Mouse (Mus musculus) stomach, embryonic 16.5 days (tissue): ENCODE results near the gene Agpat4. TPM values are rescaled to one million over a fixed set of nuclear protein-coding genes. Genes with fewer than 3 reads are reported as not detected.

Experiments used
- ATAC-seq: fragments of 200-750 bp; cut with Nextera tagmentation; 2 replicates; pipeline ENCODE4 v1.8.0; 2017; ENCODE audit warnings: moderate number of reproducible peaks, moderate TSS enrichment; ENCODE audit not compliant: insufficient read depth, low FRiP score
- H3K27ac ChIP-seq: fragments of 300-500 bp; sonication (generic); 2 replicates; pipeline ENCODE4 v1.5.1; 2014; ENCODE audit warnings: low read length
- H3K27me3 ChIP-seq: fragments of 300-500 bp; sonication (generic); 2 replicates; pipeline ENCODE4 v1.6.1; 2014; ENCODE audit warnings: low read length, control low read depth, mixed read lengths; ENCODE audit not compliant: control insufficient read depth, insufficient read depth
- H3K36me3 ChIP-seq: fragments of 300-500 bp; sonication (generic); 2 replicates; pipeline ENCODE4 v1.6.1; 2014; ENCODE audit warnings: low read length; ENCODE audit not compliant: control insufficient read depth, insufficient read depth
- H3K4me1 ChIP-seq: fragments of 300-500 bp; sonication (generic); 2 replicates; pipeline ENCODE4 v1.6.1; 2014; ENCODE audit warnings: low read length, control low read depth, mixed read lengths; ENCODE audit not compliant: control insufficient read depth, insufficient read depth
- H3K4me2 ChIP-seq: fragments of 300-500 bp; sonication (generic); 2 replicates; pipeline ENCODE4 v1.6.1; 2014; ENCODE audit warnings: low read depth, low read length, mixed read lengths
- H3K4me3 ChIP-seq: fragments of 300-500 bp; sonication (generic); replicated peaks from 2 replicates; pipeline ENCODE4 v1.5.1; 2014; ENCODE audit warnings: mild to moderate bottlenecking, low read length
- H3K9ac ChIP-seq: fragments of 300-500 bp; sonication (generic); 2 replicates; pipeline ENCODE4 v1.6.1; 2014; ENCODE audit warnings: low read length
- H3K9me3 ChIP-seq: fragments of 300-500 bp; sonication (generic); replicated peaks from 2 replicates; pipeline ENCODE4 v1.6.1; 2016; ENCODE audit warnings: low read length, control low read depth; ENCODE audit not compliant: control insufficient read depth
- WGBS: fragments of 180-500 bp; shearing (Covaris S2); extraction: QIAGEN DNeasy Blood & Tissue Kit; methylation state at CpG from one replicate; pipeline ENCODE4 v1.1.7; 2014; 5-methylcytosine and 5-hydroxymethylcytosine counted together
- polyA plus RNA-seq: library from polyadenylated mRNA; unstranded; fragments of >200 nt; fragmentation: Nextera tagmentation; extraction: Ambion mirVana; gene quantifications from 2 replicates; pipeline ENCODE4 v1.2.1, GENCODE M21; 2015

Agpat4 gene
- polyA plus RNA-seq, 1 experiment from 2014 or later: 34.5 TPM

DNA sequence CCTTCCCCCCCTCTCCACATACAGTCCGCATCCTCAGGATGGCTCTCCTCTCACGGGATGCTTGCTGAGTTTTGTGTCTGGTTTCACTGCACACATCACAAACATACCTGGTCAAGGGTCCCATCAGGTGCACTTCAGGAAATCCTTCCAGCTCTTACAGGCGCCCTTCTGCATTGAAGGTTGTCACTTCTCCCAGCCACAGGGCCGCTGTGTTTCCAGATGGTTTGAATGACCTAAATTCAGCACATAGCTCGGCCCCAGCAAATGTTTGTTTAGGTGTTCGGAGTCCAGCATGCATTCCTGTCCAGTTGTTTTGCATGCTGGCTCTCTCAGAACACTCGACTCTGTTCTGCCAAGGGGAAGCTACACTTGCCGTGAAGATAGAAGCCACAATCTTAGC is 65.8 kb downstream of the Agpat4 start:
- no peaks in the 10 kb centered on the region for H3K9me3 ChIP-seq
- no peak overlapping the region for H3K4me2 ChIP-seq
- H3K27ac ChIP-seq: no peak overlapping the region
- no peak overlapping the region for H3K9ac ChIP-seq
- H3K36me3 ChIP-seq: no peaks in the 10 kb centered on the region
- WGBS: 63% methylated on average over 8 of the region's 8 CpGs
- no peaks in the 10 kb centered on the region for H3K4me1 ChIP-seq
- H3K27me3 ChIP-seq: no peaks in the 10 kb centered on the region
- ATAC-seq: no peak
- no peak overlapping the region for H3K4me3 ChIP-seq

DNA sequence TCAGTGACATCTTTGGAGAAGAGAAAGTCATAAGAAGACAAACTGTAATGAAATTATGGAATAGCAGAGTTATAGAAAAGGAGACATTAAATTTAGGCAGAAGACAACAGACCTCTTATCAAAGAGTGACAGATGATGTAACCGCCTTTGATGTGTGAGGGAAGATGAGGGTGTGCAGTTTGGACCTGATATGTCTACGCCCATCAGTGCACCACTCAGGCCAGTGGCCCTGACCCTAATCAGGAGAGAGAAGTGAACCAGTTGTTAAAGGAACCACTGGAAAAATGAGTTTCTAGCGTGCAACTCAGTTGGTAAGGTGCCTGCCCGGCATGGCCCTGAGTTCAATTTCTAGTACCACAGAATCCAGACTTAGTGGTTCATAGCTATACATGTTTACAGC is 67.4 kb downstream of the Agpat4 start:
- no peak overlapping the region for H3K4me2 ChIP-seq
- no peak overlapping the region for H3K9ac ChIP-seq
- no peak for ATAC-seq
- no peak overlapping the region for H3K27ac ChIP-seq
- no peak overlapping the region for H3K4me3 ChIP-seq
- no peaks in the 10 kb centered on the region for H3K36me3 ChIP-seq
- no peaks in the 10 kb centered on the region for H3K27me3 ChIP-seq
- no peaks in the 10 kb centered on the region for H3K9me3 ChIP-seq
- 93% methylated on average over 4 of the region's 4 CpGs for WGBS
- H3K4me1 ChIP-seq: no peaks in the 10 kb centered on the region

DNA sequence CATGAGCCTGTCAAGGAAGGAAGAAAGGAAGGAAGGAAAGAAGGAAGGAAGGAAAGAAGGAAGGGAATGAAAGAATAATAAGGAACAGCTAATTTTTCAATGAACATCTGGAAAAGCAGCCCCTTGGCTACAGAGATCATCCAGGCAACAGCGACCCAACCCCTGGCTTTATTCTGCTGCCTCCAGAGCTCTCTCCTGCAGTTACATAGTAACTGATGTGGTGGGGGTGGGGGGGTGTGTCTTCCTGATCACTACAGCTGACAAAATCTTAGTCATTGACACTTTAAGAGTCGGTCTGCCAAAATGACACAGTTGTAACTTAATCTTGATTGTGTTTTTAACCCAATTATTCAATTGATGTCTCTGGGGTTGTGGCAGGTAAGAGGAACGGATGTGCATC is 67.8 kb downstream of the Agpat4 start:
- Histone ChIP-seq H3K27ac (no peak overlapping the region), H3K4me2 (no peak overlapping the region), H3K4me3 (no peak overlapping the region), H3K9me3 (no peaks in the 10 kb centered on the region), H3K4me1 (no peaks in the 10 kb centered on the region), H3K9ac (no peak overlapping the region), H3K27me3 (no peaks in the 10 kb centered on the region), H3K36me3 (no peaks in the 10 kb centered on the region)
- 72% methylated on average over 3 of the region's 3 CpGs for WGBS
- ATAC-seq: no peak

DNA sequence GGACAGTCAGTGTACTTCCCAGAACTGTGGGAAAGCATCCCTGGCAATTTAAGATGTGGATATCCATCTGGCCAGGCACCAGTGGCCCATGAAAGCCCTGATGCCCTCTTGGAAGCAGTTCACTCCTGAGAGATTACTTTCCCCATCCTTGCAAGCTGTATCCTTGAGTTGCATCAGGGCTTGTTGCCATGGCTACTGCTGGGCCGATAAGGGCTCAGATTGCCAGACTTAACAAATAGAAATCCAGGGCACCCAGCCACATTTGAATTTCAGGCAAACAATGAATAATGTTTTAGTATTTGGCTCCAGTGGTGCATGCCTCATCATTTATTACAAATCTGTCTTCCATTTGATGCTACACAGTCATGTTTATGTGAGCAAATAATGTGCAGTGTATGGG is 69.3 kb downstream of the Agpat4 start:
- no peaks in the 10 kb centered on the region for H3K36me3 ChIP-seq
- no peak overlapping the region for H3K27ac ChIP-seq
- H3K27me3 ChIP-seq: no peaks in the 10 kb centered on the region
- no peaks in the 10 kb centered on the region for H3K9me3 ChIP-seq
- 23% methylated on average over 1 of the region's 1 CpGs for WGBS
- no peaks in the 10 kb centered on the region for H3K4me1 ChIP-seq
- no peak overlapping the region for H3K9ac ChIP-seq
- no peak for ATAC-seq
- H3K4me2 ChIP-seq: no peak overlapping the region
- H3K4me3 ChIP-seq: no peak overlapping the region

DNA sequence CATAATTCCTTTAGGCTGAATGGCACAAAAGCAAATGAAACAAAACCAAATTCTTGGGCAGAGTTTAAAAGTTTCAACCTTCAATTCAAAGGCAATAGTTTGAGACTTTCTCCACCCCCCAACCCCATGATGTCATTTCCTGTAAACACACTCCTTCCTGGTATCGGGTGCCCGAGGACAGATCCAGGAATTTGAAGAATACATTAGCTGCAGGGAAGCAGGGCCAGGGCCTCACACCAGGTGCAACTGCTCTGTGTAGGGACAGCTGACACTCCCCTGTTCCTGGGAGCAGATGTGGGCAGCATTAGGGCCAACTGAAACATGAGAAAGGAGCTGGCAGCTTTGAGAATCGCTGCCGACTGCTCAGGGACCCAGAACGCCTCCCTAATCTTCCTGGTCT is 76.6 kb downstream of the Agpat4 start:
- no peaks in the 10 kb centered on the region for H3K9me3 ChIP-seq
- no peaks in the 10 kb centered on the region for H3K27me3 ChIP-seq
- peak overlapping the region; percentile 84 for H3K27ac ChIP-seq
- 9% methylated on average over 5 of the region's 5 CpGs for WGBS
- peaks cover 10% of the 10 kb centered on the region; the same call in 1 of the 2 replicates for H3K4me1 ChIP-seq
- H3K9ac ChIP-seq: peak overlapping the region; percentile 36; the same call in 1 of the 2 replicates
- ATAC-seq: peak; percentile 61; the same call in 1 of the 2 replicates
- no peaks in the 10 kb centered on the region for H3K36me3 ChIP-seq
- peak overlapping the region; percentile 28 for H3K4me2 ChIP-seq
- no peak overlapping the region for H3K4me3 ChIP-seq

DNA sequence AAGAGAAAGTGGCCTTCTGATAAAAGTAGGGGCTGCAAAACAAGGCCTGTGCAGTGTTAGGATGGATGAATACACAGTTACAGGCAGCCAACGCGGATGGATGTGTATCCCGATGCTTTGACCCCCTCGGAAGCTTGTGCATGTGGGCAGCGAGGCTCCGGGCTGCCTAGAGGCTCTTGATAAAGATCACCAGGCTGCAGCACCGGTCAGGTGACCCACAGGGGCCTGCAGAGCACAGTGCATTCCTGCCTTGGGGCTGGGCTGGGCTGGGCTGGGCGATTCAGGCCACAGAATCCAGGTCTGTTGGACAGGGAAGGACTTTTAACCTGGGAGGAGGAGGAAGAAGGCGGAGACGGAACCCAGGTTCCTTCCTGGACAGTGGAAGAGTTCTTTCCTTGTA is 77.1 kb downstream of the Agpat4 start:
- Histone ChIP-seq H3K36me3 (no peaks in the 10 kb centered on the region), H3K27me3 (no peaks in the 10 kb centered on the region), H3K4me2 (peak overlapping the region; percentile 28), H3K4me3 (no peak overlapping the region), H3K9me3 (no peaks in the 10 kb centered on the region), H3K4me1 (peaks cover 11% of the 10 kb centered on the region; the same call in 1 of the 2 replicates), H3K27ac (peak overlapping the region; percentile 84), H3K9ac (peak overlapping the region; percentile 36; the same call in 1 of the 2 replicates)
- peak; percentile 90 for ATAC-seq
- 26% methylated on average over 10 of the region's 10 CpGs for WGBS

DNA sequence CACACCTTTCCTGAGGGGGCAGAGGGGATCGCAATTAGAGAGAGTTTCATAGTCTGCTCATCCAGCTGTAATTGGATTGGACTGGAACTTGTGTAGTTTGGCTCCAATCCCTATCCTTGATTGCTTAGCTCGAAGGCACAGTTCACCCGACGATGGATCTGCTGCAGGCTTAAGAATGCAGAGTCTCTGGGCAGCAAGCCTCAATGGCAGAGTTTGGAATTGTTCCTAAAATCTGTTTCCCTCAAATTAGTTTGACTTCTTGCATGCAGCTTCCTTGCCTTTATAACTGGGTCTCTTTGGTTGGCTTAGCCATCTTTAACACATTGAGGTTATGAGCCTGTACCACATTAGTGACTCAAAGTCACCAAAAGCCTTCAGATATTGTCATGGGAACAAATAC is 81.4 kb downstream of the Agpat4 start:
- Histone ChIP-seq H3K27ac (no peak overlapping the region), H3K4me1 (peaks cover 27% of the 10 kb centered on the region), H3K9me3 (no peaks in the 10 kb centered on the region), H3K27me3 (no peaks in the 10 kb centered on the region), H3K4me3 (no peak overlapping the region), H3K4me2 (no peak overlapping the region), H3K9ac (no peak overlapping the region), H3K36me3 (no peaks in the 10 kb centered on the region)
- 71% methylated on average over 4 of the region's 4 CpGs for WGBS
- ATAC-seq: no peak

DNA sequence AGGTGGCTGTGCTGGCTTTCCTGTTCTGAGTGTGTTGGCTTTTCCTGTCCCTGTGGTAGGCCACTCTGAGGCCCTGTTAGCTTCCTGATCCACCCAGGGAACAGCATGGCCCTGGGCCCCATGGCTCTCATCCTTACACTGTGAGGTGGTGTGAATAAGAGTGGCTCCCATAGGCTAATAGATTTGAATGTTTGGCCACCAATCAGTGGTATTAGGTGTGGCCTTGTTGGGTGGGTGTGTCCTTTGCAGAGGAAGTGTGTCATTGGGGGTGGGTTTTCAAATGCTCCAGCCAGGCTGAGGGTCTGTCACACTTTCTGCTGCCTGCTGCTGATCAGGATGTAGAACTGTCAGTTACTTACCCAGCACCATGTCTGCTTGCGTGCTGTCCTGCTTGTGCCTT is 82.6 kb downstream of the Agpat4 start:
- H3K9ac ChIP-seq: no peak overlapping the region
- no peaks in the 10 kb centered on the region for H3K9me3 ChIP-seq
- no peak overlapping the region for H3K4me3 ChIP-seq
- no peaks in the 10 kb centered on the region for H3K27me3 ChIP-seq
- peaks cover 31% of the 10 kb centered on the region for H3K4me1 ChIP-seq
- no peak overlapping the region for H3K27ac ChIP-seq
- no peak overlapping the region for H3K4me2 ChIP-seq
- WGBS: 96% methylated on average over 1 of the region's 1 CpGs
- no peak for ATAC-seq
- no peaks in the 10 kb centered on the region for H3K36me3 ChIP-seq

DNA sequence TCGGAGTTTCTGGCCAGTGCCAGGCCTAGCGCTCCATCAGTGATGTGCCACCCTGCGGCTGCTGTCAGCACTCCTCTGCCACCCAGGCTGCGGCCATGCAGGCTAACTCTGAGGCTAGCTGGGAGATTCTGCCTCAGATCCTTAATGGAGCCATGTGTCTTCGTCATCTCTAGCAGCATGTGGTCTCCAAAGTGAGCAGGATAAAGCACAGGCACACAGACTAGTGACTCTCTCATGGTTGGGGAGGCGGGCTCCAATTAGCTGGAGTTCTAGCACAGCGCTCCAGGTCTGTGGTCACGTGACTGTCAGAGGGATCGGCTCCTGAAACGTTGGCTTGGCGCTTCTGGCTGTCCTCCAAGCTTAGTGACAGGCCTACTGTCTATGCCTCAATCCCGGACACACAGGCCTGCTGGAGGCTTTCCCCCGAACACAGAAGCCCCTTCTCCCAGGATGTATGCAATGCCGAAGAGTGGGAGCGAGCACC is 85.0 kb downstream of the Agpat4 start:
- WGBS: 63% methylated on average over 15 of the region's 15 CpGs
- Histone ChIP-seq H3K4me3 (no peak overlapping the region), H3K4me2 (no peak overlapping the region), H3K36me3 (no peaks in the 10 kb centered on the region), H3K9ac (no peak overlapping the region), H3K27me3 (no peaks in the 10 kb centered on the region), H3K27ac (no peak overlapping the region), H3K4me1 (peaks cover 46% of the 10 kb centered on the region), H3K9me3 (no peaks in the 10 kb centered on the region)
- no peak for ATAC-seq

DNA sequence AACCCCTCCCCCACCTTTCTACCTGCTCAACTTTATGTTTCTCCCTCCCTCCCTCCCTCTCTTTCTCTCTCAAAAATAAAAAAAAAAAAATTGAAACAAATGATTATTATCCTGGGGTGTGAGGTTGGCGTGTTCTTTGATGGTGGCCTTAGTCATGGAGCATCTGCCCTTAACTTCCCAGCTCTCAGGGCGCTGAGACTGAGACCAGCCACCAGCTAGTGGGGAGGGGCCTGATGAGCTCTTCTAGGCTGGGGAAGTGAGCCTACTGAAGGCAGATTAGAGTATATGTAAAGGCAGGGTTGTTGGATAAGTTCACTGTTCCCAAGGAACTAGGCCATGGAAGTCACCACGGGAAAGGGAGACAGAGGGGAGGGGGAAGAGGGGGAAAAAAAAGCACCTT is 85.7 kb downstream of the Agpat4 start:
- peaks cover 48% of the 10 kb centered on the region for H3K4me1 ChIP-seq
- no peak for ATAC-seq
- H3K27me3 ChIP-seq: no peaks in the 10 kb centered on the region
- H3K9ac ChIP-seq: no peak overlapping the region
- no peaks in the 10 kb centered on the region for H3K36me3 ChIP-seq
- H3K4me2 ChIP-seq: no peak overlapping the region
- no peaks in the 10 kb centered on the region for H3K9me3 ChIP-seq
- peak overlapping the region; percentile 87 for H3K27ac ChIP-seq
- WGBS: 64% methylated on average over 3 of the region's 3 CpGs
- H3K4me3 ChIP-seq: no peak overlapping the region
